Mouse (Mus musculus) kidney, adult 9 months (tissue): ENCODE data around the gene Rpl3l.
"Not testable (repeated sequence)": the region's sequence is repeated elsewhere in the genome, so short reads cannot be mapped to it uniquely, and the experiment has no call there.

Experiments used
- DNase-seq: peaks from one replicate; pipeline ENCODE4 v3.0.0; 2022

Gene Rpl3l

DNA sequence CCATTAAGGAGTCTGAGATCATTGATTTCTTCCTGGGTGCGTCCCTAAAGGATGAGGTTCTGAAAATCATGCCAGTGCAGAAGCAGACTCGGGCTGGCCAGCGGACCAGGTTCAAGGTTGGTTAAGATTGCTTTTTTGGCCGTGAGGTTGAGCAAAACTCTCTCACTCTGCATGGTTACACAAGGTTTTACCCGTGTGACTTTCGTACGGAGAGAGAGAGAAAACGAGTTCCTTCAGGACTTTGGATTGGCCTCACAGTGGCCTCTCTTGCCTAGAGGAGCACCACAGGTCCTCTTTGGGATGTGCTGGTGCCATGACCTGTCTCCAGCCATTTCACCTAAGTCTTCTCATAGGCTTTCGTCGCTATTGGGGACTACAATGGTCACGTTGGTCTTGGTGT lies 7.0 kb upstream of the Rpl3l start:
- peak; percentile 46 for DNase-seq

DNA sequence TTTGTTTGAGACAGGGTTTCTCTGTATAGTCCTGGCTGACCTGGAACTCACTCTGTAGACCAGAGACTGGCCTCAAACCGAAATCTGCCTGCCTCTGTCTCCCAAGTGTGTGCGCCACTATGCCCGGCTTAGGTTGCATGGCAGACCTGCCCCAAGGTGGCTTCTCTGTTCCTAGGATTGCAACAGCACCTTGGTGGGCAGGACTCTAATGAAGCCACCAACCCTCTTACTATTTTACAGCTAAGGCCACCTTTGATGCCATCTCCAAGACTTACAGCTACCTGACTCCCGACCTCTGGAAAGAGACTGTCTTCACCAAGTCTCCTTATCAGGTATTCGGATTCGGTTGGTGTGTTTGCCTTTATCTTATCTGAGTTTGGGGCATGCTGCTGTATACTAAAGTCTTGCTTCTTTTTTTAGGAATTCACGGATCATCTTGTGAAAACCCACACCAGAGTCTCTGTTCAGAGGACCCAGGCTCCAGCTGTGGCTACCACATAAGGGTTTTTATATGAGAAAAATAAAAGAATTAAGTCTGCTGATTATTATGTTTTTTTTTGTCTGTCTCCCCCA lies 6.2 kb upstream of the Rpl3l start:
- not testable (repeated sequence) for DNase-seq

GRCm38 (mm10) chr17:24722220-24722924 lies 5.2 kb upstream of the Rpl3l start:
- no peak for DNase-seq

DNA sequence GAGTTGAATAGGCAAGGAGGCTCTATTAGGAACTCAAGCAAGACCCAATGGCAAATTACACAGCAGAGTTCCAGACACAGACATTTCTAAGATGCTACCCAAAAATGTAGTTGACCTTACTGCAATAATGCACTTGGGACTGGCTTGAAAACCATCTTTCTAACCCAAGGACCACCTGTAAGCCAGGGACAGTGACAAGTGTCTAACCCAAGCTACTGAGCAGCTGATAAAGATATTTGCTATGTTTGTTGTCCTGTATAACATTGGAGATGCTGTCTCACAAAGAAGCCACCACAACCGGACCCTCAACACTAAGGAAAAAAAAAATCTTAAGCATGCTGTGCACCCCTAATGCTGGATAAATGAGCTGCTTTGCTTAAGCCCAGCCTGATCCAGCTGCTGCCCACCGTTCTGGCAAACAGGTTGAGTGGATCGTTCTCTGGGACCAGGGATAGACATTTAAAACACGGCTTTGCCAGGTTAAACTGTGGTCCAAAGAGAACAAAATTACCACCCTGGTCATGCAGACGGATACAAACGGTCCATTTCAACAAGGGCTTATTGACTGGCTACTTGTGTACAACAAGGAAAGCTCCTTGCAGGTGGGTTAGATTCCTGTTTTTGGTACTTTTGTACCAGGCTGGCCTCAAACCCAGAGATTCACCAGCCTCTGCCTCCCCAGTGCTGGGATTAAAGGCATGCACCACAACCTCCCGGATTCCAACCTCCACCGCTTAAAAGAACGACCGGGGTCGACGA lies 4.3 kb upstream of the Rpl3l start:
- no peak for DNase-seq

DNA sequence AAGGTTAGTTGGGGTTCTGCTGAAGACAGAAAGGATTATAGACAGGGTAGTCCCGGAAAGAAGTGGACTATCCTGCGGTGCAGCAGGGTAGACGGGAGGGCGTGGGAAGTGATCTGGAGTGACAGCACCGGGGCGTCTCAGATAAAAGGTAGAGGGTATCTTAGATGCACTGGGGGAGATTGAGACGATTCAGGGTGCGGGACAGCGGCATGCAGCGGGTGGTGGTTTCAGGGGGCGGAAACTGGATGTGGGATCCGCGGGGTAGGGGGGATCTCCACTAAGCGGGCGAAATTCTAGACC lies 3.8 kb upstream of the Rpl3l start:
- no peak for DNase-seq

- peak; percentile 99 for DNase-seq
Measured at GRCm38 (mm10) chr17:24724184-24724583, 3.4 kb upstream of the Rpl3l start, which contains the start of gene Ndufb10. TSS of gene Ndufb10 (minus strand) at chr17:24724478.

GRCm38 (mm10) chr17:24725637-24726390 lies 1.8 kb upstream of the Rpl3l start:
- DNase-seq = peak; percentile 9

- no peak for DNase-seq
Measured at GRCm38 (mm10) chr17:24728184-24728583, 564 bp downstream of the Rpl3l start.

DNA sequence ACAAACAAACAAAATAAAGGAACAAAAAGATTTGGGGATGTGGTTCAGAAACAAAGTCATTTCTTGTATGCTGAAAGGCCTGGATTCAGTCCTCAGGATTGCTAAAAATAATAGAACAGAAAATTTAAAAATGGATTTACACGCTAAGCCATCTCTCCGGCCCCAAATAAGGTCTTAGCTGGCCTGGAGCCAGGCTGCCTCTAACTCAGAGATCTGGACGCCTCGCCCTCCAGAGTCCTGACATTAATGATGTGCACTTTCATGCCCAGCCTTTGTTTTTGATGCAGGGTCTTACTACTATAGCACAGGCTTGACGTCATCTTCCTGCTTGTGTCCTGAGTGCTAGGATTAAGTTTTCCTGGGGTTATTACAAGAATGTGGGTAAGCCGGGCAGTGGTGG lies 1.4 kb downstream of the Rpl3l start:
- DNase-seq = no peak

- DNase-seq = no peak
Measured at GRCm38 (mm10) chr17:24730787-24731186, 3.2 kb downstream of the Rpl3l start.

- DNase-seq = peak; percentile 67
Measured at GRCm38 (mm10) chr17:24732233-24732935, 4.8 kb downstream of the Rpl3l start.

DNA sequence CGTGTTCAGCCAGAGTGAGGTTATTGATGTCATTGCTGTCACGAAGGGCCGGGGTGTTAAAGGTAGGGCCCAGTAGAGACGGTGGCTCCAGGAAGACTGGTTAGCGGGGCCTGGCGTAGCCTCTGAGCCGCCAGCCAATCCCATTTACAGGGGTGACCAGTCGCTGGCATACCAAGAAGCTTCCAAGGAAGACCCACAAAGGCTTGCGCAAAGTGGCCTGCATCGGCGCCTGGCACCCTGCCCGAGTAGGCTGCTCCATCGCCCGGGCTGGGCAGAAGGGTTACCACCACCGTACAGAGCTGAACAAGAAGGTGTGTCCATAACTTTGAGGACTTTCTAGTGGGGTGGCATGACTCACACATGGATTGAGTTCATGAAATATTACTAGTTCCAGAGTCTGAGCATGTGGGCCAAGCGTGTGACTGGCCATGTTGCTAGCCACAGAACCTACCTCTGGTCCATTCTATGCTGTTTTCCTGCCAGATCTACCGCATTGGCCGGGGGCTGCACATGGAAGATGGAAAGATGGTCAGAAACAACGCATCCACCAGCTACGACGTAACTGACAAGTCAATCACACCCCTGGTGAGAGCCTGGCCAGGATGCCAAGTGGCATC lies 5.9 kb downstream of the Rpl3l start:
- DNase-seq = peak; percentile 24

GRCm38 (mm10) chr17:24734513-24734912 lies 6.9 kb downstream of the Rpl3l start:
- DNase-seq = no peak

- no peak for DNase-seq
Measured at GRCm38 (mm10) chr17:24735446-24735845, 7.8 kb downstream of the Rpl3l start.

- DNase-seq = peak; percentile 99
Measured at GRCm38 (mm10) chr17:24736330-24737051, 8.9 kb downstream of the Rpl3l start, which contains the start of gene Msrb1. TSS of gene Msrb1 (plus strand) at chr17:24736642.

GRCm38 (mm10) chr17:24737135-24737810 lies 9.7 kb downstream of the Rpl3l start:
- peak; percentile 78 for DNase-seq

- peak; percentile 93 for DNase-seq
Measured at GRCm38 (mm10) chr17:24738238-24738637, 10.6 kb downstream of the Rpl3l start.

- DNase-seq = no peak
Measured at GRCm38 (mm10) chr17:24739926-24740325, 12.3 kb downstream of the Rpl3l start.

DNA sequence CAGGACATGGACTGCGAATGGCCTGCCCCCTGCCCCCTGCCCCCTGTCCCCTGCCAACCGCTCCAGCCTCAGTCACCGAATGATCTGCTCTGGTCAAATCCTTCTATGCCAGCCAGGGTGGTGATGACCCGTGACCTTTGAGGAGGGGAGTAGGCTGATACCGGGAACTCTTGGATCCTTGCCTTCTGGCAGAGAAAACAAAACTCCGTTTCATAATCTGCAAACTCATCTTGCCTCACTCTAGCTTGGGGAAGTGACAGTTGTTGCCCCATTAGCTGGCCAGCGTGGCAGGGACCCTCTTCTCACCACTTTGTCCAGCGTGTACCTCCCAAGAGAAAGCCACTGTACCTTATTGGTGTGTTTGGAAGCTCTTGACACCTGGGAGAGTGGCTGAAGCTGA lies 14.7 kb downstream of the Rpl3l start:
- no peak for DNase-seq

- no peak for DNase-seq
Measured at GRCm38 (mm10) chr17:24743896-24744295, 16.3 kb downstream of the Rpl3l start.

DNA sequence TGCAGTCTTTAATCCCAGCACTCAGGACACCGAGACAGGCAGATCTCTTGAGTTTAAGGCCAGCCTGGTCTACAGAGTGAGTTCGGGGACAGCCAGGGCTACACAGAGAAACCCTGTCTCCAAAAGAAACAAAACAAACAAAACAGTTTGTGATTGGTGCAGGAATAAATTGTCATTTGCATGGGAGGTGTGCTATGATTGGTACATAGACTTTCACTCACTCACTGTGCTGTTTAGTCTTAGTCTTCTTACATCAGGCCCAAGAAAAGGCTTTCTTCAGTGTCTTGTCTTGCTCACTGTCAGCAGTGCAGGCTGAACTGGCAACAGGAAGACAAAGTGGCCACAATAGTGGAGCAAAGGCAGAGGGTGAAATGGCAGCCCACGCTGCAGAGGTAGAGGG lies 16.8 kb downstream of the Rpl3l start:
- no peak for DNase-seq
